Mouse (Mus musculus) skeletal muscle tissue, postnatal 0 days (tissue): Measurements from ENCODE around the gene Trim34b. TPM values are rescaled to one million over a fixed set of nuclear protein-coding genes. Genes with fewer than 3 reads are reported as not detected.

Experiments used
- polyA plus RNA-seq: library from polyadenylated mRNA; unstranded; fragments of >200 nt; fragmentation: Nextera tagmentation; extraction: Ambion mirVana; gene quantifications from 2 replicates; pipeline ENCODE4 v1.2.1, GENCODE M21; 2015

Trim34b gene
- 0.10 TPM in 1 of 2 replicates, not detected in the other for polyA plus RNA-seq

DNA sequence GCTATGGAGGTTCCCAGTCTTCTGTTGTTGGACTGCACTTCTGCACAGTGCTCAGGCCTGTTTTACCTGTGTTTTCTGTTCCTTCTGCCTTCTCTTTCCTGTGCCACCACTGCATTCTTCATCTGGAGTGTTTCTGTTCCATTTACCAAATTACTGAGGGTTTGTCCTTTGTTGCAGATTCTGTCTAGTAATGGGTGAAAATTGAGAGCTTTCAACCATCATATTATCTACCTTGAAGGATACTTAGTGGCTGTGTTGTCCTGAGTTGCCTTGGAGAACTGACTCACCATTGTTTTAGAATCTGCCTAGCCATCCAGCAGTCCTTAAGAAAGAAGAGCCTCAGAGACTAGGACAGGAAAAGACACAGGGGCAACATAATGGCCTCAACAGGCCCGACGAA, at the start of gene Trim34b:
TSS of gene Trim34b (plus strand) at position 301 of the 400 bp plus-strand sequence.

DNA sequence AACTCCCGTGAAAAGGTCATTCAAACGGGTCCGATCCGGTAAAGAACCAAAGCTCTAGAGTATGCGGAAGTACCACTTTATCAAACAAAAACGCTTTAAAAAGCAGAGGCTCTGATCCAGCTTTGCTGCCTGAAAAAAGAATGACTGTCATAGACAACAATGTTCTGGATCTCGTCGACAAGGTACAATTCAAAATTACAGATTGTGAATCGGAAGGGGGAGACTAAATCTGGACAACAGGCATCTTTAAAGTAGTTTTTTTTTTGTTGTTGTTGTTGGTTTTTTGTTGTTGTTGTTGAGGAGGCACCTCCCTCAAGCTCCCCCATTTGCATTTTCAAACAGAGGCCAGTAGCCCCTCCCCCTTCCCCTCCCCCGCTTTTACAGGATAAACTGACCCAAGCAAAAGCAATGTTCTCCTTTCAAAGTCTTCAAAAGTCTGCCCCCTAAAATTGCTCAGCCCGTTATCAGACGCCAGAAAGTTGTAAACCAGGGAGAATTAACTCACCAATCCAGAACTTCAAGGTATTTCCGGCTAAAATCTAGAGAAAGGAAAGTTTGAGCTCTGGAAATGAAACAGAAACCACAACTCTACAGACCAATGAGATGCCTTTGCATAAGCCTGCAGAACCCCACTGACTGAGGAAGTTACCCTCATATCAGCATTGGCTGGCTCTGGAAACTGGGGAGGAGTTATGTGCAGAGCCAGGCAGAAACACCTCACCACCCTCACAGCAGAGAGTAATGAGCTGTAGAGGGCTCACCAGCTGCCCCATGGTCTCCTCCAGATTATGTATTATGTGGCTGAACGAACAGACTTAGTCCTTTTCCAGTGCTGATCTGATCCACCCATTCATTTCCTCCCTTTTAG, 41.5 kb upstream of the Trim34b start, which contains the start of gene Trim5:
TSS of gene Trim5 (minus strand) at position 519 of the 868 bp plus-strand sequence.

GRCm38 (mm10) chr7:104315369-104316080, 13.7 kb upstream of the Trim34b start, which contains the start of gene Trim12a:
Trim12a (minus strand) TSS chr7:104315466.

DNA sequence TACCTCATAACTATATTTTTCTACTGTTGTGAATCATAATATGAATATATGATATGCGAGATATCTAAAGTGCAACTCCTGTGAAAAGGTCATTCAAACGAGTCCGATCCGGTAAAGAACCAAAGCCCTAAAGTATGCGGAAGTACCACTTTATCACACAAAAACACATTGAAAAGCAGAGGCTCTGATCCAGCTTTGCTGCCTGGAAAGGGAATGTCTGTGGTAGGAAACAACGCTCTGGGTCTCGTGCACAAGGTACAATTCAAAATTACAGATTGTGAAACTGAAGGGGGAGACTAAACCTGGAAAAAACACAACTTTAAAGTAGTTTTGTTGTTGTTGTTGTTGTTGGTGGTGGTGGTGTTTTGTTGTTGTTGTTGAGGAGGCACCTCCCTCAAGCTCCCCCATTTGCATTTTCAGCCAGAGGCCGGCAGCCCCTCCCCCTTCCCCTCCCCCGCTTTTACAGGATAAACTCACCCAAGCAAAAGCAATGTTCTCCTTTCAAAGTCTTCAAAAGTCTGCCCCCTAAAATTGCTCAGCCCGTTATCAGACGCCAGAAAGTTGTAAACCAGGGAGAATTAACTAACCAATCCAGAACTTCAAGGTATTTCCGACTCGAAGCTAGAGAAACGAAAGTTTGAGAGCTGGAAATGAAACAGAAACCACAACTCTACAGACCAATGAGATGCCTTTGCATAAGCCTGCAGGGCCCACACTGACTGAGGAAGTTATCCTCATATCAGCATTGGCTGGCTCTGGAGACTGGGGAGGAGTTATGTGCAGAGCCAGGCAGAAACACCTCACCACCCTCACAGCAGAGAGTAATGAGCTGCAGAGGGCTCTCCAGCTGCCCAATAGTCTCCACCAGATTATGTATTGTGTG, 23.7 kb downstream of the Trim34b start, which contains the start of gene Trim12c:
TSS of gene Trim12c (minus strand) at position 646 of the 883 bp plus-strand sequence.

DNA sequence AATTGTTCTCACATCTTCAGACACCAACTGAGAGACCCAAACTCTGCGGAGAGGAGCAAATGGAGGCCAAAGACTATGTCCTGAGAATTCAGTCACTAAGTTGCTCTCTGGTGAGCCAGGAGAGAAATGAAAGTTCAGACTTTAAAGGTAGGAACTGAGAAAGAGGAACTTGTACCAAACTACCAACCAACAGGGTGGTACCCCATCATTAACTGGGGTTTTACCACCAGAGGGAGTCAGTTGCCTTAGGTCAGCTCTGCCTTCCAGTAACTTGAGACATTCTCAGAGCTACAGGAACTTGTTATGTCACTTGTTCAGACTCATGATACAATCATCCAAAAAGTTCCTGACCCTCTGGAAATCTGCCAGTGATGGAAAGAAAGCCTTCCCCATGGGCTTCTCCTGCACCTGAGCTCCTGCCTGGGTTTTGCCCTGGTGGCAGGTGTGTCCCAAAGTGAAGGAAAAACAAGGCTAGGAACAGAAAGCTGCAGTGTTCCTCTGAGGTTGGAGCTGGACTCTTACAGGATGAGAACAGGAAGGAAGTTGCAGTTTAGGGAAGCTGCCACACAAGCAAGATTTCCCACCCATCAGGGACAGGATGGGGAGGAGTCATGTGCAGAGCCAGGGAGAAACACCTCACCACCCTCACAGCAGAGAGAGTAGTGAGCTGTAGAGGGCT, 40.6 kb downstream of the Trim34b start, which contains the start of gene Trim30b:
TSS of gene Trim30b (minus strand) at position 149 of the 679 bp plus-strand sequence.

Other genes with a start within 250 kb of the Trim34b start
- gene Olfr645, start 244.0 kb upstream of the Trim34b start, polyA plus RNA-seq = not detected in 2 replicates
- not detected in 2 replicates for gene Olfr646, start 224.6 kb upstream of the Trim34b start, polyA plus RNA-seq
- gene Ubqln5, start 199.6 kb upstream of the Trim34b start, polyA plus RNA-seq = not detected in 2 replicates
- not detected in 2 replicates for gene Olfr643, start 192.1 kb upstream of the Trim34b start, polyA plus RNA-seq
- not detected in 2 replicates for gene Ubqln3, start 186.2 kb upstream of the Trim34b start, polyA plus RNA-seq
- gene Ubqlnl, start 178.9 kb upstream of the Trim34b start, polyA plus RNA-seq = not detected in 2 replicates
- not detected in 2 replicates for gene Olfm5, start 164.6 kb upstream of the Trim34b start, polyA plus RNA-seq
- gene Olfr648, start 146.1 kb upstream of the Trim34b start, polyA plus RNA-seq = 0.05 TPM in 1 of 2 replicates, not detected in the other
- not detected in 2 replicates for gene Olfr649, start 133.5 kb upstream of the Trim34b start, polyA plus RNA-seq
- gene Trim6, start 110.7 kb upstream of the Trim34b start, polyA plus RNA-seq = 0.56 and 0.97 TPM in 2 replicates
- 1.7 and 2.2 TPM in 2 replicates for gene Trim34a, start 85.0 kb upstream of the Trim34b start, polyA plus RNA-seq
- 0.45 and 0.63 TPM in 2 replicates for gene Trim5, start 41.4 kb upstream of the Trim34b start, polyA plus RNA-seq
- 5.1 and 5.9 TPM in 2 replicates for gene Trim12a, start 14.0 kb upstream of the Trim34b start, polyA plus RNA-seq
- gene Trim12c, start 23.9 kb downstream of the Trim34b start, polyA plus RNA-seq = 1.6 and 2.2 TPM in 2 replicates
- gene Trim30b, start 40.4 kb downstream of the Trim34b start, polyA plus RNA-seq = 0.12 and 0.28 TPM in 2 replicates
- 0.14 and 0.54 TPM in 2 replicates for gene Trim30c, start 71.4 kb downstream of the Trim34b start, polyA plus RNA-seq
- gene Trim30a, start 135.7 kb downstream of the Trim34b start, polyA plus RNA-seq = 2.5 and 2.7 TPM in 2 replicates
- gene Trim30d, start 178.4 kb downstream of the Trim34b start, polyA plus RNA-seq = 0.68 and 1.2 TPM in 2 replicates
- gene Olfr651, start 220.7 kb downstream of the Trim34b start, polyA plus RNA-seq = not detected in 2 replicates
- gene Olfr652, start 231.4 kb downstream of the Trim34b start, polyA plus RNA-seq = not detected in 2 replicates
- not detected in 2 replicates for gene Olfr653, start 247.8 kb downstream of the Trim34b start, polyA plus RNA-seq